Mouse (Mus musculus) kidney, adult 2 months (tissue): Measurements from ENCODE around the gene Dbndd2.

Source experiments
- CTCF ChIP-seq: fragments of 200-500 bp; conservative IDR thresholded peaks from 2 replicates; pipeline ENCODE4 v1.5.1; 2011; ENCODE audit warnings: low read depth, mild to moderate bottlenecking, control low read depth, low read length, moderate library complexity, mixed read lengths; ENCODE audit not compliant: insufficient read depth, insufficient read length
- POLR2A ChIP-seq: fragments of 200-500 bp; IDR thresholded peaks from one replicate; pipeline ENCODE4 v1.6.1; 2011; ENCODE audit warnings: low read depth, low read length, control low read depth

DNA sequence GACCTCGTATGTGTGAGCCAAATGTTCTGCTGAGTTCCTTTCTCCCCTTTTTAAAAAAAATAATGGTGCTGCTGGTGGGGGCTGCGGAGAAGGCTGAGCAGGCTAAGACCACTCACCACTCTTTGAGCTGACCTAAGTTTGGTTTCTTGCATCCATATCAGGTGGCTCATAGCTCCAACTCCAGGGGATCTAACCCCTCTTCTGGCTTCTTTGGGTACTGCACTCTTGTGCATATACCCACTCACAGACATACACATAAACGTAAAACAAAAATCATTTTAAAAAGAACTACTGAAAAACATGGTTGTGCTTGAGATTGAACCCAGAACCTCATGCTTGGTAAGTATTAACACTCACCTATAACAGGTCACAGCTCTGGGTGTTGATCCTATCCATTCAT lies 19.0 kb downstream of the Dbndd2 start:
- TF ChIP-seq POLR2A (no peak), CTCF (no peak)
